Mouse (Mus musculus) limb, embryonic 10.5 days (tissue): Measurements from ENCODE around the gene Phex. TPM values are rescaled to one million over a fixed set of nuclear protein-coding genes. Genes with fewer than 3 reads are reported as not detected.

ENCODE experiments used
- DNase-seq: peaks from one replicate; pipeline ENCODE4 v3.0.0-alpha.2; 2017; ENCODE audit warnings: low spot score
- H3K27ac ChIP-seq: fragments of 300-500 bp; sonication (generic); 2 replicates; pipeline ENCODE4 v1.5.1; 2016; ENCODE audit warnings: mild to moderate bottlenecking
- H3K27me3 ChIP-seq: fragments of 300-500 bp; sonication (generic); 2 replicates; pipeline ENCODE4 v1.6.1; 2016; ENCODE audit warnings: low read depth, mild to moderate bottlenecking; ENCODE audit not compliant: poor library complexity, severe bottlenecking
- H3K36me3 ChIP-seq: fragments of 300-500 bp; sonication (generic); 2 replicates; pipeline ENCODE4 v1.6.1; 2016; ENCODE audit warnings: mild to moderate bottlenecking, moderate library complexity
- H3K4me1 ChIP-seq: fragments of 300-500 bp; sonication (generic); 2 replicates; pipeline ENCODE4 v1.6.1; 2016
- H3K4me3 ChIP-seq: fragments of 300-500 bp; sonication (generic); 2 replicates; pipeline ENCODE4 v1.5.1; 2016; ENCODE audit warnings: mild to moderate bottlenecking, moderate library complexity
- H3K9me3 ChIP-seq: fragments of 300-500 bp; sonication (generic); replicated peaks from 2 replicates; pipeline ENCODE4 v1.6.1; 2016; ENCODE audit warnings: mild to moderate bottlenecking
- WGBS: fragments of 180-500 bp; shearing (Covaris S2); methylation state at CpG from one replicate; pipeline ENCODE4 v1.1.7; 2016; 5-methylcytosine and 5-hydroxymethylcytosine counted together
- polyA plus RNA-seq: library from polyadenylated mRNA; unstranded; fragments of >200 nt; fragmentation: Nextera tagmentation; extraction: Ambion mirVana; gene quantifications from 2 replicates; pipeline ENCODE4 v1.2.1, GENCODE M21; 2016

The Phex gene
- polyA plus RNA-seq, 1 experiment from 2014 or later = 0.18 TPM

DNA sequence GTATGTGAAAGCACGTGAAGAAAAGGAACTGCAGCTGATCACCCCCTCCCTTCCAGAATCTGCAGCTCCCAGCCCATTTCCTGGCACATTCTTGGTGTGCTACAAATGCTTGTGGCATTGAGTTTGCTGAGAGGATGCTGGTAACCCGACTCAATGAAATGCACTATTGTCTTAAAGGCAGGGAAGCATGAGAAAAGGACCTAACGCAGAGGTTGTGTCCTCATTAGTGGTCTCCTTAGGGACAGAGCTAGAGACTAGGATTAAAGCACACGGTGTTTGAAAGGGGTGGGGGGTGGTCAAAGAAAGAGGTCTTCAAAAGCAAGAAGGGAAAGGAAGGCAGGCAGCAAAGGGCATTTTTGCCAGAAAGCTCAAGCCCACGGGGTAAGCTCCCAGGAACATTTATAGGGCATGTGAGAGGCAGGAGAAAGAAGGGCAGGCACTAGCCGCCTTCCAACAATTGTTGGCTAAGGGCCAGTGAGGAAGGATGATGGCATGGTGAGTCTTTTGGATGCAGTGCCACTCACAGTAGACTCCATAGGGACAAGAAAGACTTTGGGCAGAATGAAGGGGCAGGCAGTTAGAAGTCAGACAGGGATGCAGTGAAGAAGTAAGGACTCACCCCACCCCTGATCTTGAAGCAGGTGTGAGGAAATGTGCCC lies 109.8 kb downstream of the Phex start:
- Histone ChIP-seq H3K9me3 (no peaks in the 10 kb centered on the region), H3K36me3 (no peaks in the 10 kb centered on the region), H3K4me1 (0 out of 2 replicates have a peak, but pooled peaks cover 2% of the 10 kb centered on the region), H3K27me3 (peaks cover 22% of the 10 kb centered on the region), H3K27ac (no peak overlapping the region), H3K4me3 (no peak overlapping the region)
- no peak for DNase-seq
- 53% methylated on average over 6 of the region's 6 CpGs for WGBS

- no peaks in the 10 kb centered on the region for H3K4me1 ChIP-seq
- H3K4me3 ChIP-seq = no peak overlapping the region
- H3K36me3 ChIP-seq = no peaks in the 10 kb centered on the region
- no peak overlapping the region for H3K27ac ChIP-seq
- no peaks in the 10 kb centered on the region for H3K9me3 ChIP-seq
- H3K27me3 ChIP-seq = no peaks in the 10 kb centered on the region
- DNase-seq = no peak
Measured at GRCm38 (mm10) chrX:157292411-157292810, 122.7 kb downstream of the Phex start.

DNA sequence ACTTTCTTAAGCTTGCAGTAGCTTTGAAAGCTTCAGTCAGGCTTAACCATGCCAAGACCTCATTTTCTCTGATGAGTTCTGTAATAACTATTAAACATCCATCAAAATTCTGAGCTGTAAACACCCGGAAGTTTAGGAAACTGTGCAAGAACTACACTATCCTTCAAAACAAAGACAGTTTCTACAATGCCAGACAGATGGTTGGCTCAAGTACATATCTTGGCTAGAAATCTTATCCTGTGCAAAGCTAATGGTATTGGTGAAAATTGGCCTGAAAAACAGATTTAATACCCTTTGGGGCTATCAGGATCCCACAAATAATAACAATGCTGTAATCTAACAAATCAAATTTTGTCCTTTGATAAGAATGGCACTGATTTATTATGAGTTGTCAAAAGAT lies 138.5 kb downstream of the Phex start:
- H3K27ac ChIP-seq = no peak overlapping the region
- DNase-seq = no peak
- no peaks in the 10 kb centered on the region for H3K9me3 ChIP-seq
- peaks cover 18% of the 10 kb centered on the region; the same call in 1 of the 2 replicates for H3K27me3 ChIP-seq
- WGBS = 85% methylated on average over 1 of the region's 1 CpGs
- H3K36me3 ChIP-seq = no peaks in the 10 kb centered on the region
- no peak overlapping the region for H3K4me3 ChIP-seq
- H3K4me1 ChIP-seq = no peaks in the 10 kb centered on the region

DNA sequence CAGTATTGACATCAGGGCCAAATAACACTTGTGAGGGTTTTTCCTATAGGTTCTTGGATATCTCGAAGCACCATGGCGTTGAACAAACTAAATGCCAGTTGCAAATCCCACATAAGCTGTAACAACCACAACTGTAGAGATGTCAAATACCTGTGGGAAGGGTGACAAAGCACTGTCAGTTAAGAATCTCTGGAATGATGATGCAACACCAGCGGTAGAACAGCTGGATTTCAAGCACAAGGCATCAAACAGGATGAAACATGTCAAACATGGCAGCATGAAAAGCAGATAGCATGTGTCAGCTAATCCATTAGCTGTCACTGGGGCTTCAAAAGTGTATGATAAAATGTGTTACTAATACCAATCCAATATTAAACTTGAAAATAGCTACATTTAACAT lies 141.8 kb downstream of the Phex start:
- Histone ChIP-seq H3K9me3 (no peaks in the 10 kb centered on the region), H3K4me1 (no peaks in the 10 kb centered on the region), H3K27ac (no peak overlapping the region), H3K36me3 (no peaks in the 10 kb centered on the region), H3K27me3 (peaks cover 17% of the 10 kb centered on the region; the same call in 1 of the 2 replicates), H3K4me3 (no peak overlapping the region)
- WGBS = 93% methylated on average over 3 of the region's 3 CpGs
- DNase-seq = no peak

- Histone ChIP-seq H3K36me3 (no peaks in the 10 kb centered on the region), H3K9me3 (no peaks in the 10 kb centered on the region), H3K4me3 (no peak overlapping the region), H3K4me1 (no peaks in the 10 kb centered on the region), H3K27me3 (peaks cover 17% of the 10 kb centered on the region; the same call in 1 of the 2 replicates), H3K27ac (no peak overlapping the region)
- 78% methylated on average over 3 of the region's 3 CpGs for WGBS
- no peak for DNase-seq
Measured at GRCm38 (mm10) chrX:157271609-157272008, 143.5 kb downstream of the Phex start.

DNA sequence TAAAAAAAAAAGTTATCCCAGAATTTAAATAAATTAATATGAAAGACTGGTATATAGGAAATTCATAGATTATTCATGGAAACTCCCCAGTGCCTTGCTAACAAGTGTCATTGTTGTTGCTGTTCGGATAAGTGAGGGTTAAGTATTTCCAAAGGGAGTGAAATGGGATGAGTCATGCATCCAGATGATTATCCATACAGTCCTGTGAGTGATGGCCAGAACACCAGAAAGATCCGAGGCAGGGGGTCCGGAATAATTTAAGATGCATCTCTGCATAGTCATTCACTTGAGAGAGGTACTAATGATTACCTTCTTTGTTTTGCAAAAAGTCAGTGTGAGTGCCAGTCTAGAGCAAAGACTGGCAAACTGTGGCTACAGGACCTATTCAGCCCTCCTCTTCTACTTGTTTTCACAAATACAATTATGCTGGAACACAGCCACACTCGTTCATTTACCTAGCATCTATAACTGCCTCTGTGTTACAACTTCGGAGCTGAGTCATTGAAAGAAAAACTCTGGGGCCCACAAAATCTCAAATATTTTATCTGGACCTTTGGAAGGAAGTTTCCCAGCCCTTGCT lies 145.3 kb downstream of the Phex start:
- no peaks in the 10 kb centered on the region for H3K36me3 ChIP-seq
- H3K4me1 ChIP-seq = no peaks in the 10 kb centered on the region
- H3K4me3 ChIP-seq = no peak overlapping the region
- no peaks in the 10 kb centered on the region for H3K9me3 ChIP-seq
- DNase-seq = no peak
- WGBS = 69% methylated on average over 5 of the region's 5 CpGs
- peaks cover 17% of the 10 kb centered on the region; the same call in 1 of the 2 replicates for H3K27me3 ChIP-seq
- no peak overlapping the region for H3K27ac ChIP-seq

- peaks cover 8% of the 10 kb centered on the region; the same call in 1 of the 2 replicates for H3K27me3 ChIP-seq
- no peak overlapping the region for H3K4me3 ChIP-seq
- no peak overlapping the region for H3K27ac ChIP-seq
- H3K36me3 ChIP-seq = no peaks in the 10 kb centered on the region
- WGBS = 94% methylated on average over 1 of the region's 1 CpGs
- H3K9me3 ChIP-seq = no peaks in the 10 kb centered on the region
- no peaks in the 10 kb centered on the region for H3K4me1 ChIP-seq
- DNase-seq = no peak
Measured at GRCm38 (mm10) chrX:157268141-157268540, 147.0 kb downstream of the Phex start.

- 91% methylated on average over 1 of the region's 1 CpGs for WGBS
- Histone ChIP-seq H3K27ac (no peak overlapping the region), H3K4me3 (no peak overlapping the region), H3K4me1 (no peaks in the 10 kb centered on the region), H3K9me3 (no peaks in the 10 kb centered on the region), H3K27me3 (peaks cover 11% of the 10 kb centered on the region; the same call in 1 of the 2 replicates), H3K36me3 (no peaks in the 10 kb centered on the region)
- no peak for DNase-seq
Measured at GRCm38 (mm10) chrX:157202736-157203135, 212.4 kb downstream of the Phex start.

- peaks cover 51% of the 10 kb centered on the region for H3K27me3 ChIP-seq
- no peak for DNase-seq
- no peak overlapping the region for H3K27ac ChIP-seq
- no peaks in the 10 kb centered on the region for H3K36me3 ChIP-seq
- WGBS = 81% methylated on average over 4 of the region's 4 CpGs
- no peak overlapping the region for H3K4me3 ChIP-seq
- H3K4me1 ChIP-seq = no peaks in the 10 kb centered on the region
- H3K9me3 ChIP-seq = no peaks in the 10 kb centered on the region
Measured at GRCm38 (mm10) chrX:157184167-157184566, 230.9 kb downstream of the Phex start.

GRCm38 (mm10) chrX:157180845-157181244 lies 234.3 kb downstream of the Phex start:
- no peak for DNase-seq
- peaks cover 39% of the 10 kb centered on the region for H3K27me3 ChIP-seq
- H3K27ac ChIP-seq = no peak overlapping the region
- no peaks in the 10 kb centered on the region for H3K36me3 ChIP-seq
- WGBS = 88% methylated on average over 1 of the region's 1 CpGs
- no peak overlapping the region for H3K4me3 ChIP-seq
- H3K9me3 ChIP-seq = no peaks in the 10 kb centered on the region
- no peaks in the 10 kb centered on the region for H3K4me1 ChIP-seq

DNA sequence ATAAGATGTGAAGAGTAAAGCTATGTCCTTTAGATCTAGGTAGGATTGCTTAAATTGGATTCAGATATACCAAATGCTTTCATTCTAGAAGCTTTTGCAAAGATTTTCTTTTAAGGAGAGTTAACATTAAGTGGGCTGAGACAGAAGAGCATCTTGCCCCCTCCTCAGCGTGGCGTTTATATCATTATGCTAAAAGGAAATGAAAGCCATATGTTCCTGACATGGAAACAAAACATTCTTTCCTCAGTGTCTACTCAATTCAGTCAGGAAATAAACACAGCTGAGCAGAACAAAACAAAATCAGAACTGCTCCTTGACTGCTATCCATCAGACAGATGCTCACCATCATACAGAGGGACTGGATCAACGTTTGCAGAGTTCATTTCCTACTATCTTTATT lies 251.0 kb downstream of the Phex start:
- Histone ChIP-seq H3K36me3 (no peaks in the 10 kb centered on the region), H3K4me3 (no peak overlapping the region), H3K9me3 (no peaks in the 10 kb centered on the region), H3K4me1 (no peaks in the 10 kb centered on the region), H3K27me3 (peaks cover 27% of the 10 kb centered on the region), H3K27ac (no peak overlapping the region)
- WGBS = 46% methylated on average over 3 of the region's 3 CpGs
- no peak for DNase-seq

DNA sequence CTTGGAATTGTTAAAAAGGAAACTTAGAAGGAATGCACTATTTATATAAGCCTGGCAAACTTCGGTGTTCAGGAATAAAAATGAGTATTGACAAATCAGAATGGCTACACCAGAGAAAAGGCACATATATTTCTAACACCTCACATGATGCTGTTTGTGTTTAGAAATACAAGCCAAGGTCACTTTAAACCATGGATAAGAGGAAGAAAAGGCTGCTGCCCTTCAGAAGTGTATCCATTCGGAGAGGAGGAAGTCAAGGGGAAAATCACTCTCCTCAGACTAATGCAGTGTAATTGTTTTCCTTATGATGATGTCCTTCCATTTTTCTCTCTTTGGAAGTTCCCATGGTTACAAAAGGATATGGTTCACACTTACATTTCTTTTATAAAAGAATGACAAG lies 251.7 kb downstream of the Phex start:
- 88% methylated on average over 2 of the region's 2 CpGs for WGBS
- H3K9me3 ChIP-seq = no peaks in the 10 kb centered on the region
- peaks cover 27% of the 10 kb centered on the region for H3K27me3 ChIP-seq
- H3K27ac ChIP-seq = no peak overlapping the region
- no peaks in the 10 kb centered on the region for H3K36me3 ChIP-seq
- H3K4me1 ChIP-seq = no peaks in the 10 kb centered on the region
- DNase-seq = no peak
- no peak overlapping the region for H3K4me3 ChIP-seq

- no peak overlapping the region for H3K4me3 ChIP-seq
- DNase-seq = no peak
- peaks cover 7% of the 10 kb centered on the region; the same call in 1 of the 2 replicates for H3K27me3 ChIP-seq
- H3K4me1 ChIP-seq = no peaks in the 10 kb centered on the region
- H3K36me3 ChIP-seq = no peaks in the 10 kb centered on the region
- H3K9me3 ChIP-seq = no peaks in the 10 kb centered on the region
- H3K27ac ChIP-seq = no peak overlapping the region
Measured at GRCm38 (mm10) chrX:157144675-157145074, 270.4 kb downstream of the Phex start.
